Mouse (Mus musculus) forebrain, embryonic 12.5 days (tissue): ENCODE results near the gene Nfe2l3. TPM values are rescaled to one million over a fixed set of nuclear protein-coding genes. Genes with fewer than 3 reads are reported as not detected.
"Not testable (repeated sequence)": the region's sequence is repeated elsewhere in the genome, so short reads cannot be mapped to it uniquely, and the experiment has no call there.

Experiments
- ATAC-seq: fragments of 200-750 bp; cut with Nextera tagmentation; 2 replicates; pipeline ENCODE4 v1.8.0; 2017; ENCODE audit warnings: moderate TSS enrichment; ENCODE audit not compliant: low FRiP score
- H3K27ac ChIP-seq: fragments of 300-500 bp; sonication (generic); 2 replicates; pipeline ENCODE4 v1.5.1; 2016; ENCODE audit warnings: mild to moderate bottlenecking
- H3K27me3 ChIP-seq: fragments of 300-500 bp; sonication (generic); 2 replicates; pipeline ENCODE4 v1.6.1; 2016; ENCODE audit warnings: mild to moderate bottlenecking
- H3K36me3 ChIP-seq: fragments of 300-500 bp; sonication (generic); replicated peaks from 2 replicates; pipeline ENCODE4 v1.6.1; 2016; ENCODE audit warnings: mild to moderate bottlenecking
- H3K4me1 ChIP-seq: fragments of 300-500 bp; sonication (generic); 2 replicates; pipeline ENCODE4 v1.6.1; 2016
- H3K4me2 ChIP-seq: fragments of 300-500 bp; sonication (generic); 2 replicates; pipeline ENCODE4 v1.6.1; 2016; ENCODE audit warnings: mild to moderate bottlenecking, moderate library complexity
- H3K4me3 ChIP-seq: fragments of 300-500 bp; sonication (generic); replicated peaks from 2 replicates; pipeline ENCODE4 v1.5.1; 2016; ENCODE audit warnings: mild to moderate bottlenecking
- H3K9ac ChIP-seq: fragments of 300-500 bp; sonication (generic); 2 replicates; pipeline ENCODE4 v1.6.1; 2016; ENCODE audit warnings: mild to moderate bottlenecking
- H3K9me3 ChIP-seq: fragments of 300-500 bp; sonication (generic); 2 replicates; pipeline ENCODE4 v1.6.1; 2016
- WGBS: fragments of 180-500 bp; shearing (Covaris S2); methylation state at CpG from one replicate; pipeline ENCODE4 v1.1.7; 2016; 5-methylcytosine and 5-hydroxymethylcytosine counted together
- polyA plus RNA-seq: library from polyadenylated mRNA; unstranded; fragments of >200 nt; fragmentation: Nextera tagmentation; extraction: Ambion mirVana; gene quantifications from 2 replicates; pipeline ENCODE4 v1.2.1, GENCODE M21; 2016

Gene Nfe2l3
- 2.2 and 2.3 TPM in 2 replicates for polyA plus RNA-seq

DNA sequence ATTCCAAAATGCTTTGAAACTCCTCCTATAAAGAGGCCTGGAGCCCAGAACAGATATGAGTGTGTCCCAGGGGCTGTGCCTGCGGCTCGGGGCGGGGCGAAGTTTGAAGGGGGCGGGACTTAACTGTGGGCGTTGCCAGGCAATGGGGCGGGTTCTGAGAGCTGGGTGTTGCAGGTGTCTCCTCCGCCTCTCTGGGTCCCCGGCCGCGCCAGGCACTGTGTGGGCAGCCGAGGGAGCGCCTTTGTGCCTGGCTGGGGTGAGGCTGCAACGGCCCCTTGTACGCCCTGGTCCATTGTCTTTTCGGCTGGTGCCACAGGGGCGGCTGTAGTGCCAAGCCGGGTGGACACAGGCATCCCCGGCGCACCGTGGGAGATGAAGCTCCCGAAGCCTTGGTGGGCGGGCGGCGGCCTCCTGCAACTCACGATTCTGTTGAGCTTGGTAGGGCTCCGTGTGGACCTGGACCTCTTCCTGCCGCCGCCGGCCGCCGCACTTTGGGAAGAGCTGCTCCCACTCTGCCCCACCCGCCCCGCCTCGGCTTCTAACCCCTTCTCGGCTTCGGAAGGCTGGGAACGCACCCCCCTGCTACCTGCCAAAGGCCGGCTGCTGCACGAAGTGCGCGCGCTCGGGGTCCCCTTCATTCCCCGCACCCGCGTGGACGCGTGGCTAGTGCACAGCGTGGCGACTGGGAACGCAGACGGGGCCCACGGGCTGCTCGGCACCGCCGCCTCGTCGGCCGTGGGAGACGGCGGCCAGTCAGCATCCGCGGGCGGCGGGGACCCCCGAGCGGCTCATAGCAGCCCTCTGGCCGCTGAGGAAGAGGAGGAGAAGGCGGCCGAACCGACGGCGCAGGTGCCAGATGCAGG is at the start of gene Nfe2l3:
Nfe2l3 (plus strand) TSS at position 136 of the 863 bp plus-strand sequence.
- Histone ChIP-seq H3K4me3 (peak within 1 kb of the TSS; percentile 61), H3K9me3 (no peaks in the 10 kb centered on the region), H3K9ac (peak within 1 kb of the TSS; percentile 71), H3K4me1 (peaks cover 21% of the 10 kb centered on the region), H3K27ac (no peak within 1 kb of the TSS), H3K36me3 (no peaks in the 10 kb centered on the region), H3K27me3 (peaks cover 51% of the 10 kb centered on the region), H3K4me2 (peak within 1 kb of the TSS; percentile 94)
- WGBS: under 1% methylated on average over 68 of the region's 74 CpGs
- ATAC-seq: peak; percentile 87

GRCm38 (mm10) chr6:51383769-51384755 is 48.4 kb upstream of the Nfe2l3 start:
- peak; percentile 62 for ATAC-seq
- H3K9ac ChIP-seq: peak overlapping the region; percentile 33; the same call in 1 of the 2 replicates
- peak overlapping the region; percentile 47 for H3K4me2 ChIP-seq
- no peaks in the 10 kb centered on the region for H3K36me3 ChIP-seq
- H3K4me3 ChIP-seq: no peak overlapping the region
- 13% methylated on average over 26 of the region's 26 CpGs for WGBS
- peak overlapping the region; percentile 56 for H3K27ac ChIP-seq
- no peaks in the 10 kb centered on the region for H3K9me3 ChIP-seq
- H3K4me1 ChIP-seq: peaks cover 12% of the 10 kb centered on the region
- 0 out of 2 replicates have a peak, but pooled peaks cover 5% of the 10 kb centered on the region for H3K27me3 ChIP-seq

GRCm38 (mm10) chr6:51390505-51390904 is 42.0 kb upstream of the Nfe2l3 start:
- WGBS: 75% methylated on average over 11 of the region's 11 CpGs
- Histone ChIP-seq H3K27ac (no peak overlapping the region), H3K27me3 (no peaks in the 10 kb centered on the region), H3K36me3 (no peaks in the 10 kb centered on the region), H3K9me3 (no peaks in the 10 kb centered on the region), H3K9ac (no peak overlapping the region), H3K4me1 (0 out of 2 replicates have a peak, but pooled peaks cover 7% of the 10 kb centered on the region), H3K4me2 (no peak overlapping the region), H3K4me3 (no peak overlapping the region)
- no peak for ATAC-seq

DNA sequence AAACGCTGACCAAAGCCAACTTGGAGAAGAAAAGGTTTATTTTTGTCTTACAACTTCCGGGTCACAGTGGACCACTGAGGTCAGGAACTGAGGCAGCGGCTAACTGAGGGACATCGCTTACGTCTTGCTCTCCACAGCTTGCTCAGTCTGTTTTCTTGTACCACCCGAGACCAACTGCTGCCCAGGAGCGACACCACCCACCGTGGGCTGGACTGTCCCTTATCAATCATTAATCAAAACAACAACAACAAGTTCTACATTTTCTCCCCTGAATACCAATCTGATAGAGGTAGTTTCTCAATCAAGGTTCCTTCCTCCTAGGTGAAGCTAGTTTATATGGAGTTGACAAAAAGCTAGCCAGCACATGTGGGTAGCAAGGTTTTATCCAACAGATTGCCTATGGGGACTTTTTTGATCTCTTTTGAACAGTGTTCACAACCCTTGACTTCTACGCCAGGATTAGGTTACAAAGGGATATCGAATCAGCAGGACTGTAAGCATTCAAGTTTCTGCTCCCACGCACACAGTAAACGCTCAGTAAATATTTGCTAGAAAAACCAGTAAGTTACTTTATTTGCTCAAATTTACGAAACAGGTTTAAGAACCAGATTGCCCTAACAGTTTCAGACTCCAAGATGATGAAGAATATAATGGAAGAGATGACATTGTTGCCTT is 40.5 kb upstream of the Nfe2l3 start:
- WGBS: 80% methylated on average over 13 of the region's 13 CpGs
- Histone ChIP-seq H3K4me2 (no peak overlapping the region), H3K9ac (no peak overlapping the region)

DNA sequence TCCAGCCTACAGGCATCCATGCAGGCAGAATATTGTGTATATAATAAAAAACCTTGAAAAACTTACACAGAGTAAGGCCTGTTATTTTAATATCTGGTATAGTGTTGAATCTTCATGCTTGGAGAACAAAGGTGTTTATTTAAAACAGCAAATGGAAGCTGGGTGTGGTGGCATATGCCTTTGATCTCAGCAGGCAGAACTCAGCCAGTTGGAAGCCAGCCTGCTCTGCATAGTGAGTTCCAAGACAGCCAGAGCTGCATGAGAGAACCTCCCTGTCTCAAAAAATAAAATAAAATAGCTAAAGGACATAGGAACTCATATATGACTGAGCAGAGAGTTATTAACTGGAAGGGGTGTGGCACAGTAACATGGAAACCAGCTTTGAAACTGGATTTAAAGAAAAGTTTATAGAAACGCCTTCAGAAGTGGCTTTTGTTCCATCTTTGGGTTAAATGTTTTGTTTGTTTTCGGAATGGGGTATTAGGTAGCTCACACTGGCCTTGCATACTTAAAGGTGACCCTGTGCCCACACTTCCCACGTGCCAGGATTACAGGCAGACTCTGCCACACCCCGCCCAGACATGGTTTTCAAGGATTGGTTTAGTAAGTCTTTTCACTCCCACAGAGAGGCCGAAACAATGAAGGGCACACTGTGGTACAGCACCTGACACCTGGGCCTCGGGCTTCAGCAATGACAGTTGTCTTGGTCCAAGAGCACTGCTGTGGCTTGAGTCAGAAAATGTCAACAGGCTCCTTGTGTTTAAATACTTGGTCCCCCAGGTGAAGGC is 38.9 kb upstream of the Nfe2l3 start:
- Histone ChIP-seq H3K36me3 (no peaks in the 10 kb centered on the region), H3K4me3 (no peak overlapping the region), H3K9me3 (no peaks in the 10 kb centered on the region), H3K9ac (no peak overlapping the region), H3K4me1 (0 out of 2 replicates have a peak, but pooled peaks cover 10% of the 10 kb centered on the region), H3K27me3 (no peaks in the 10 kb centered on the region), H3K4me2 (no peak overlapping the region), H3K27ac (no peak overlapping the region)
- no peak for ATAC-seq
- WGBS: 63% methylated on average over 6 of the region's 6 CpGs

More for the DNA sequence above, 40.5 kb upstream of the Nfe2l3 start:
- Histone ChIP-seq H3K27ac (no peak overlapping the region), H3K4me3 (no peak overlapping the region), H3K4me1 (0 out of 2 replicates have a peak, but pooled peaks cover 10% of the 10 kb centered on the region), H3K27me3 (no peaks in the 10 kb centered on the region), H3K36me3 (no peaks in the 10 kb centered on the region), H3K9me3 (no peaks in the 10 kb centered on the region)
- ATAC-seq: no peak

- not testable (repeated sequence) for H3K9ac ChIP-seq, H3K4me3 ChIP-seq, H3K27ac ChIP-seq, ATAC-seq, H3K4me2 ChIP-seq, H3K27me3 ChIP-seq, H3K36me3 ChIP-seq, H3K9me3 ChIP-seq
- 84% methylated on average over 8 of the region's 8 CpGs for WGBS
- H3K4me1 ChIP-seq: peaks cover 16% of the 10 kb centered on the region
Measured at GRCm38 (mm10) chr6:51394367-51394766, 38.1 kb upstream of the Nfe2l3 start.

GRCm38 (mm10) chr6:51394963-51395362 is 37.5 kb upstream of the Nfe2l3 start:
- H3K27me3 ChIP-seq, ATAC-seq, H3K9ac ChIP-seq, H3K4me3 ChIP-seq, H3K36me3 ChIP-seq, H3K27ac ChIP-seq, H3K4me2 ChIP-seq, H3K9me3 ChIP-seq: not testable (repeated sequence)
- WGBS: 78% methylated on average over 3 of the region's 3 CpGs
- H3K4me1 ChIP-seq: peaks cover 16% of the 10 kb centered on the region

GRCm38 (mm10) chr6:51395486-51395885 is 37.0 kb upstream of the Nfe2l3 start:
- H3K36me3 ChIP-seq: no peaks in the 10 kb centered on the region
- H3K4me1 ChIP-seq: peaks cover 16% of the 10 kb centered on the region
- ATAC-seq: no peak
- H3K4me2 ChIP-seq: no peak overlapping the region
- H3K4me3 ChIP-seq: no peak overlapping the region
- 58% methylated on average over 9 of the region's 9 CpGs for WGBS
- H3K27me3 ChIP-seq: no peaks in the 10 kb centered on the region
- H3K9me3 ChIP-seq: no peaks in the 10 kb centered on the region
- H3K27ac ChIP-seq: no peak overlapping the region
- no peak overlapping the region for H3K9ac ChIP-seq

- H3K9me3 ChIP-seq: no peaks in the 10 kb centered on the region
- peaks cover 13% of the 10 kb centered on the region for H3K4me1 ChIP-seq
- no peaks in the 10 kb centered on the region for H3K36me3 ChIP-seq
- H3K9ac ChIP-seq: no peak overlapping the region
- peak overlapping the region; percentile 10; the same call in 1 of the 2 replicates for H3K4me2 ChIP-seq
- WGBS: 24% methylated on average over 6 of the region's 6 CpGs
- H3K4me3 ChIP-seq: no peak overlapping the region
- peak overlapping the region; percentile 31; the same call in 1 of the 2 replicates for H3K27ac ChIP-seq
- ATAC-seq: peak; percentile 67
- no peaks in the 10 kb centered on the region for H3K27me3 ChIP-seq
Measured at GRCm38 (mm10) chr6:51399113-51399518, 33.4 kb upstream of the Nfe2l3 start.

DNA sequence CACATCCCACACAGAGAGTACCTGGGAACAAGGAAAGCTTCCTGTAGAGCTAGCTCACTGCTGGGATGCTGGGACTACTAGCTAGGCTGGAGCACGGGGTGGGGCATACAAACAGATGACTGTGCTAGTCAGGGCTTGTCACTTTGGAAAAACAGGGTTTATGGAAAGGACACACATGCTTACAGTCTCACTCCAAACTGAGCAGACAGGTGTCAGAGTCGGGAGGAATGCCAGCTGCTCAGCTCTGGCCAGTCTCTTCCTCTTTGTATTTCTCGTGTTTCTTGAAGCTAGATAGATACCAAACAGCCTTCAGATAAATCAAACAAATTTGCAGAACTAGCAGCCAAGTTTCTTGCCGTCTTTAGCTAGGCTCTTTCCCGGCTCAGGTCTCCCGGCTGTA is 31.2 kb upstream of the Nfe2l3 start:
- Histone ChIP-seq H3K9me3 (no peaks in the 10 kb centered on the region), H3K4me2 (no peak overlapping the region), H3K27me3 (no peaks in the 10 kb centered on the region), H3K36me3 (no peaks in the 10 kb centered on the region), H3K27ac (no peak overlapping the region), H3K4me1 (peaks cover 6% of the 10 kb centered on the region), H3K9ac (no peak overlapping the region), H3K4me3 (no peak overlapping the region)
- WGBS: 70% methylated on average over 6 of the region's 6 CpGs
- ATAC-seq: no peak

DNA sequence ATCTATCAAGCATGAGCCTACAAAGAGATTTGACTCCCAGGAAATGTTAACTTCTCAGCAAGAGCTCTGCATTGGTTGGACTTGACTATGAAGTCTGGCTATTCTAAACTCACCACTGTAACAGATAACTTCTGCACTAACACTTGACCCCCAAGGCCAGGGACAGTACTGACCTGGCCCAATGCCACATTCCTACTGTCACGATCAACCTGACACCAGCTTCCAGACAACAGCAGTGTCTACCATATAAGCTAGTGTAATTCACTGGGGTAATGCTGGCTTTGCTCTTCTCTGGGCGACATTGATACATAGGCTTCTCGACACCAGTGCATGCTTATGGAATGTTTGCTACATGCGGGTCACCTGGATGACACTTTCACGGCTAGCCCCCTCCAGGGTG is 28.9 kb upstream of the Nfe2l3 start:
- Histone ChIP-seq H3K27ac (no peak overlapping the region), H3K4me1 (peaks cover 6% of the 10 kb centered on the region), H3K4me3 (no peak overlapping the region), H3K27me3 (no peaks in the 10 kb centered on the region), H3K9me3 (no peaks in the 10 kb centered on the region), H3K9ac (no peak overlapping the region), H3K4me2 (no peak overlapping the region), H3K36me3 (no peaks in the 10 kb centered on the region)
- ATAC-seq: no peak
- 95% methylated on average over 5 of the region's 5 CpGs for WGBS
